Mouse (Mus musculus): ENCODE measurements around the gene Aamp. TPM values are rescaled to one million over a fixed set of nuclear protein-coding genes. Genes with fewer than 3 reads are reported as not detected.
"Not testable (repeated sequence)": the region's sequence is repeated elsewhere in the genome, so short reads cannot be mapped to it uniquely, and the experiment has no call there.

Gene Aamp
- polyA plus RNA-seq, 1 experiment from 2014 or later, result 183 TPM

DNA sequence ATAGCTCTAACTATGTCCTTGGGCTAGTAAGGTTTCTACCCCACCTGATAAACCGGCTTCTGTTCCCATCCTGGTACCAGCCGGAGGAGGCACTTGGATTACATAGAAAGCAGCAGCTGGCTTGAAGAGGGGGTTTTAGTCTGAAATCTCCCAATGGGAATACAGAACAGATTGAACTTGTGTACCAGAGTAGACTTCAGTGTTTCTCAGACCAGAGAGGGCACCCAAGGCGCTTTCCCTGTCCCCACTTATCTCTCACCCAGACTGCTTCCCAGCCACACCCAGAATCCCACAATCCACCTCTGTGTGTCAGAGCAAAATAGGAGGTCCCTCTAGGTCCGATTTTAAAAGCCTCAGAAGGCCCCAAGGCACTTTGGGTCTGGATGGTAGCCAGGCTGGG, 3.8 kb upstream of the Aamp start:
- 79% methylated on average over 4 of the region's 4 CpGs for WGBS
- no peak overlapping the region for H3K4me2 ChIP-seq (replicated peaks)
- ATAC-seq (ENCODE audit: low FRiP score), result no peak
- H3K27me3 ChIP-seq, result no peaks in the 10 kb centered on the region
- H3K4me3 ChIP-seq, result no peak overlapping the region
- no peak overlapping the region for H3K27ac ChIP-seq
- H3K4me1 ChIP-seq, result peaks cover 14% of the 10 kb centered on the region
- H3K36me3 ChIP-seq, result peaks cover 33% of the 10 kb centered on the region
- no peaks in the 10 kb centered on the region for H3K9me3 ChIP-seq (replicated peaks)
- peak overlapping the region; percentile 35; the same call in 1 of the 2 replicates for H3K9ac ChIP-seq

DNA sequence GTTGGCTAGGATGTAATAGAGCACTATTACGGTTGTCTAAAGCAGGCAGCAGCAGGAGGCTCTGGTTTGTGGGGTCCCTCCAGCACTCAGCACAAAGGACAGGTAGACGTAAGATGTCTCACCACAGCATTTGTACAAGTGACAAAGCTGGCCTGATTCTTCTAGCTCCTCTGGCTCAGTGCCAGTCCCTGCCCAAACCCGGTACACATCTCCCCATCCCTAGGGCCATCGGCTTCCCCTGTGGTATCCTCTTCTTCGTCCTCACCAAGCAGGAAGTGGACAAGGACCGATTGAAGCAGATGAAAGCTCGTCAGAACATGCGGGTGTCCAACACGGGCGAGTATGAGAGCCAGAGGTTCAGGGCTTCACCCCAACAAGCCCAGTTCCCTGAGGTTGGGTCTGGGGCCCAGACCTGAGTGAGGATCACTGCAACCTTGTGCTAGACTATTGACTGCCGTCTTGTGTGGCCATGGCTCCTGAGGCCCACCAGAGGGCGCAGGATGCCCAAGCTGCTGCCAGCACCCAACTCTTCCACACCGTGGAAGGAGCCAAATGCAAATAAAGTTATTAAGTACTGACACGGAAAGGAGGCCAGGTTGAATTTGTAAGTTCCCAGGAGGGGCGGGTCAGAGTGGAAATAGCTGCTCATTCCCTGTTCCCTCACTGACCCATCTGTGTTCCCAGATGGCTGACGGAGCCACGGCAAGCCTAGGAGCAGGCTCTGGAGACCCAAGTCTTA, 2.5 kb upstream of the Aamp start:
- peaks cover 20% of the 10 kb centered on the region for H3K4me1 ChIP-seq
- H3K9me3 ChIP-seq (replicated peaks); H3K4me2 ChIP-seq (replicated peaks); H3K9ac ChIP-seq; ATAC-seq (ENCODE audit: low FRiP score); H3K27me3 ChIP-seq; H3K27ac ChIP-seq; H3K4me3 ChIP-seq: not testable (repeated sequence)
- 60% methylated on average over 15 of the region's 17 CpGs for WGBS
- peaks cover 35% of the 10 kb centered on the region for H3K36me3 ChIP-seq

DNA sequence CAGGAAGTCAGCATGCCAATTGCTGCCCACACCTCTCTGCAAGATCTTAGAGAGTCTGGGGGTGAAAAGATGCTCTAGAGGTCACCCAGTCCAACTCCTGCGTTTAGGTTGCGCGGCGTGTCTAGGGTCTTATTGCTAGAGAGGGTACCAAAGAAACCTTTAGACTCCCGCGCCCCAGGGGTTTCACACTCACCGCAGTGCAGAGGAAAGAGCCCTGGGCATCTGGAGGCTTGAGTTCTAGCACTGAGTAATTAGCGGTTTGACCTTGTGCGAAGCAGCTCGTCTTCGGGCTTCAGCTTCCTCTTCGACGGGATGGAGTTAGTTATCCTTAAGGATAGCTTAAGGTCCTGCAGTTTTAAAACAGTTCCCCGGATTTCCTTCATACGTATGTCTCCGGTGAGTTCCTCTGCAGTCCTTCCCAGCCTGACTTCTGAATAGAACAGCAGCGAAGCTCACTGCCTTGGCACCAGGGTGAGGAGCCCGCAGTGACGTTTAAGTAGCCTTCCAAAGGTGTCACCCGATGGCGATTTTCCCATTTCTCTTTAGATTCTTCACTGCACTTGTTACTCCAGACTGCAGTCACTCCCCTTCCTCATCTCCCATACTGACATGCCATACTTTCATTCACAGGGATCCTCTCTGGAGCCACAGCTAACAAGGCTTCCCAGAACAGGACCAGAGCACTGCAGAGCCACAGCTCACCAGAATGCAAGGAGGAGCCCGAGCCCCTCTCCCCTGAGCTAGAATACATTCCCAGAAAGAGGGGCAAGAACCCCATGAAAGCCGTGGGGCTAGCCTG, 873 bp upstream of the Aamp start:
- no peak overlapping the region for H3K27ac ChIP-seq
- H3K36me3 ChIP-seq, result peaks cover 44% of the 10 kb centered on the region
- H3K9ac ChIP-seq, result peak overlapping the region; percentile 72
- no peak for ATAC-seq (ENCODE audit: low FRiP score)
- peaks cover 20% of the 10 kb centered on the region for H3K4me1 ChIP-seq
- peak overlapping the region; percentile 78 for H3K4me2 ChIP-seq (replicated peaks)
- H3K4me3 ChIP-seq, result peak overlapping the region; percentile 78
- 3% methylated on average over 23 of the region's 23 CpGs for WGBS
- H3K9me3 ChIP-seq (replicated peaks), result no peaks in the 10 kb centered on the region
- H3K27me3 ChIP-seq, result no peaks in the 10 kb centered on the region

DNA sequence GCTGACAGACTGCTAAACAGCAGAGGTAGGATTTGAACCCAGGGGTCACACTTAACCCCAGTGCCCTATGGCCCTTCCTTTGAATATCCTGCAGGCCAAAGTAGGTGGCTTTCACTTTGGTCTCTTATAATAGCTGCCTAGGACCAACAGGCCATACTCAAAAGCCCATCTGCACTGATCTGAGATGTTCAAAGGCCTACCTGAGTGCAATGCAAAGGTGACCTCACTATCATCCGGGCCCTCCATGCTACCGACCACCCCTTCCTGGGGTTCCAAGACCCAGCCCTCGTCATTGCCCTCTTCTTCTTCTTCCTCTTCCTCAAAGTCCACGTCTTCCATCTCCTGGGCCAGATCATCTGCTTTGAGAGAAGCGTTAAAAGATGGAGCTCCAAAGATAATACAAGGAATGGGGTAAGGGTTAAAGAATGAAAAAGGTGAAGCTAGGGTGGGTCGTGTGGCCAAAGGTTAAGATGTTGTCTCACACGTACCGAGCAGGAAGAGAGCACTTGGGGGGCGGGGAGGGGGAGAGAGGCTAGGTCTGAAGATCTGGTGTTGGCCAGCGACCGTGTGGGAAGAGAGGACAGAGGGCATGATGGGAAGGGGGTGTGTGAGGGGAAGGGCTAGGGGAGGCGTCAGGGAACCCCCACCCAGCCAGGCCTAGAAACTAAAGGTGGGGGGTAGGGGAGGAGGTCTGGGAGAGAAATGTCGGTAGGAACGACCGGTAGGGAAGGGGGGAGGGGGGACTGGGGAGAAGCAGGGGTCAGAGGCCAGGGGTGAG, 663 bp downstream of the Aamp start:
- peak; percentile 48 for ATAC-seq (ENCODE audit: low FRiP score)
- peaks cover 20% of the 10 kb centered on the region for H3K4me1 ChIP-seq
- WGBS, result 15% methylated on average over 15 of the region's 15 CpGs
- peak overlapping the region; percentile 75 for H3K27ac ChIP-seq
- H3K36me3 ChIP-seq, result peaks cover 44% of the 10 kb centered on the region
- H3K4me2 ChIP-seq (replicated peaks), result peak overlapping the region; percentile 87
- peak overlapping the region; percentile 78 for H3K4me3 ChIP-seq
- H3K9ac ChIP-seq, result peak overlapping the region; percentile 89
- H3K27me3 ChIP-seq, result no peaks in the 10 kb centered on the region
- no peaks in the 10 kb centered on the region for H3K9me3 ChIP-seq (replicated peaks)

DNA sequence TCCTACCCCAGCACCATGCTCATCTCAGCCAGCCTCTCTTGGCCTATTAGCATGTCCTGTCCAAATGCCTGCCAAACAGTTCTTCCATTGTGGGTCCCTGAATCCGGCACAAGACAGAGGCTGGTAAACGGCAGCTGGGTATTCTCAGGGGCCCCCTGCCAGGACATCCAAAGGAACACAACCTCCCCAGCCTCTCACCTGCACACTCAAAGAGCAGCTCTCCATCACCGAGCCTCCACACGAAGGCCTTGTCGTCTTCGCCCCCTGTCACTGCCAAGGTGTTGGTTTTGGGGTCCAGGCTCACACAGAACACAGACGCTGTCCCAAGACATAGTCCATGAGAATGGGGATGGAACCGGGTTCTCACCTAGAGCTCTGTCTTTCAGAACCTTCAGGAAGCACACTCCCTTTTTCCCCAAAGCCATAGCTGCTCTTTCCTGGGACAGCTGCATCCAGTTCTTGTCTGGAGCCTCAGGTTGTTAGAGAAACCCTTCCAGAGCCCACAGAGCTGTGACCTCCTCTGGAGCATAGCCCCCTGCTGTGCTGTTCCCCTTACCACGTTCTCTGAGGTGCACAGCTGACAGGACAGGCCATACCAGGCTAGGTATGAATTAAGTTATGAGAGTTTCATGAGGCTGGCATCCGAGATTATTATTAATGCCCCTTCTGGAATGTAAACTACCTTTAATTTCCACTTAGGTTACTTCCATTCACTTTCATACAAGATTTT, 1.5 kb downstream of the Aamp start:
- Histone ChIP-seq H3K4me1 (peaks cover 20% of the 10 kb centered on the region), H3K36me3 (peaks cover 46% of the 10 kb centered on the region), H3K9ac (no peak overlapping the region), H3K4me3 (0 out of 2 replicates have a peak overlapping the region, but pooled peaks have one; percentile 5), H3K27me3 (no peaks in the 10 kb centered on the region), H3K9me3 (replicated peaks) (no peaks in the 10 kb centered on the region), H3K4me2 (replicated peaks) (peak overlapping the region; percentile 87; the same call in 1 of the 2 replicates), H3K27ac (no peak overlapping the region)
- ATAC-seq (ENCODE audit: low FRiP score), result no peak
- WGBS, result 87% methylated on average over 10 of the region's 10 CpGs

DNA sequence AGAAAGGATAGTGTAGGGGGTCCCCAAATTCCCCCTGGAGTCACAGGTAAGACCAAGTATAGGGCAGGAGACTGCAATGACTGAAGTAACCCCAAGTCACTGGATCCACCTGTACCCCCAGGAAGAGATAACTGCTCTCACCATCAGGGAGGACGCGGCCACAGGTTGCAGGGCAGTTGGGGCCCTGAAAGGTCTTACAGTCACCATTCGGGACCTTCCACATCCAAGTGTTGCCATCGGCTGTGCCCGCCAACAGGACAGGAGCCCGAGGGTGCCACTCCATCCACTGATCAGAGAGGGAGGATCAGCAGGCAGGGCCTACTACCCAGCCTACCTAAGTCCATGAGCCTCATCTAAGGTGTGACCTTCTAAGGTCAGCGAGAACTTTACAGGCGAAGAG, 2.7 kb downstream of the Aamp start:
- WGBS, result 97% methylated on average over 8 of the region's 8 CpGs

DNA sequence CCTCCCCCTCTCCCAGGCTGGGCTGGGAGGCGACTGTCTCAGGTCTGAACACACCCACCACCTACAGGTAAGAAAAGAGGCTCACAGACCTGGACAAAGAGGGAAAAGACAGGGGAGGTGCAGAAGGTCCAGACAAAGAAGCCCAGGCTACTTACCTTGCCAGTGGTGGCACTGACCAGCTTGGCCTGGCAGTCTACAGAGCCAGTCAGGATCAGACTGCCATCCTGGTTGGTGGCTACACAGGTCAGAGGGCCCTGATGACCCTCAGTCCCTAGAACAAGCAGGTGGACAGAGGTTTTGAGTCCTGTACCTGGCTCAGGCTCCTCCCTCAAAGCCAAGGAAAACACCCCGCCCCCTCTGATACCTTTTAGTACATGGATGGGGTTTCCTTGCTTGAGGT, 3.2 kb downstream of the Aamp start:
- WGBS, result 96% methylated on average over 2 of the region's 2 CpGs
- Histone ChIP-seq H3K36me3 (peaks cover 46% of the 10 kb centered on the region), H3K4me2 (replicated peaks) (no peak overlapping the region), H3K27me3 (no peaks in the 10 kb centered on the region), H3K9ac (no peak overlapping the region), H3K4me1 (peaks cover 24% of the 10 kb centered on the region), H3K4me3 (no peak overlapping the region), H3K27ac (no peak overlapping the region), H3K9me3 (replicated peaks) (no peaks in the 10 kb centered on the region)
- no peak for ATAC-seq (ENCODE audit: low FRiP score)

More for the DNA sequence above, 2.7 kb downstream of the Aamp start:
- Histone ChIP-seq H3K4me3 (no peak overlapping the region), H3K27ac (no peak overlapping the region), H3K36me3 (peaks cover 46% of the 10 kb centered on the region), H3K9me3 (replicated peaks) (no peaks in the 10 kb centered on the region), H3K4me1 (peaks cover 24% of the 10 kb centered on the region), H3K27me3 (no peaks in the 10 kb centered on the region), H3K9ac (no peak overlapping the region), H3K4me2 (replicated peaks) (no peak overlapping the region)
- no peak for ATAC-seq (ENCODE audit: low FRiP score)

DNA sequence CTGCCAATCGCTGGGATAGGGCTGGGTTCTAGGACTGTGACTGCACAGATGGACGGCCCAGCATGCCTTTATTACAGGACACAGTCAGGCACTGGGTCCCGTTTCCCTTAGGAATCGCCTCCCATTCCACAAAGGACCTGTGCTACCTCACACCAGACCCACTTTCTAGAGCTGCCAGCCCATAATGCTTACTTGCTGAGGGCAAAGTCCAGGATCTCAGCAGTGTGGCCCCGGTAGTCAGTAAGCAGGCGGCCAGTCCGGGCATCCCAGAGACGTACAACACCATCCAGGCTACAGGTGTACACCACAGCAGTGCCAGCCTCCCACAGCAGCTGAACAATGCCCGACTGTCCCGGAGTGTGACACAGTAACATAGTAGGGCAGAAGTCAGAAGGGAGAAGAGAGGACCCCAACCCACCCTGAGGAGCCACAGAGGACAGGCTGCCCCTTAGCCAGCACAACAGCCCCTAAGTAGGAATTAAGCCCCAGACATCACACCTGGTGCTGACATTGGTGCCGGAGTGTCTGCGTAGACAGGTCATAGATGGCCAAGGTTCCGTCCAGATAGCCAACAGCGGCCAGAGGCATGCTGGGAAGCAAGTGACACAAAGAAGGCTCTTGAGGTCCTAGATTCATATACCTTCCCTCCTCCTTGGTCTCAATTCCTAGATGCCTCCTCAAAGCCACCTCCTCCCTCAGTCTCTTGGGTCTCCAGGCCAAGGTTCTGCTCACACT, 3.8 kb downstream of the Aamp start:
- peaks cover 46% of the 10 kb centered on the region for H3K36me3 ChIP-seq
- H3K4me3 ChIP-seq, result no peak overlapping the region
- H3K27ac ChIP-seq, result no peak overlapping the region
- H3K9me3 ChIP-seq (replicated peaks), result no peaks in the 10 kb centered on the region
- no peak overlapping the region for H3K9ac ChIP-seq
- H3K27me3 ChIP-seq, result no peaks in the 10 kb centered on the region
- WGBS, result 93% methylated on average over 14 of the region's 14 CpGs
- no peak for ATAC-seq (ENCODE audit: low FRiP score)
- no peak overlapping the region for H3K4me2 ChIP-seq (replicated peaks)
- peaks cover 20% of the 10 kb centered on the region for H3K4me1 ChIP-seq

DNA sequence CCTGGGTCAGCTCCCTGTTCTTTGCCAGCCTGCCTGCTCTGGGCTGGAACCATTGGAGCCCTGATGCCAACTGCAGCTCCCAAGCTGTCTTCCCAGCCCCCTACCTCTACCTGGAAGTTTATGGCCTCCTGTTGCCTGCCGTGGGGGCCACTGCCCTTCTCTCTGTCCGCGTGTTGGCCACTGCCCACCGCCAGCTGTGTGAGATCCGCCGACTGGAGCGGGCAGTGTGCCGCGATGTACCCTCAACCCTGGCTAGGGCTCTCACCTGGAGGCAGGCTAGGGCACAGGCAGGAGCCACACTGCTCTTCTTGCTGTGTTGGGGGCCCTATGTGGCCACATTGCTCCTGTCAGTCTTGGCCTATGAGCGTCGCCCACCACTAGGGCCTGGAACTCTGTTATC, 5.5 kb downstream of the Aamp start:
- Histone ChIP-seq H3K4me3 (no peak overlapping the region), H3K27ac (no peak overlapping the region), H3K36me3 (peaks cover 46% of the 10 kb centered on the region), H3K9ac (no peak overlapping the region), H3K9me3 (replicated peaks) (no peaks in the 10 kb centered on the region), H3K27me3 (no peaks in the 10 kb centered on the region), H3K4me1 (peaks cover 15% of the 10 kb centered on the region), H3K4me2 (replicated peaks) (no peak overlapping the region)
- WGBS, result 89% methylated on average over 11 of the region's 11 CpGs
- ATAC-seq (ENCODE audit: low FRiP score), result no peak

DNA sequence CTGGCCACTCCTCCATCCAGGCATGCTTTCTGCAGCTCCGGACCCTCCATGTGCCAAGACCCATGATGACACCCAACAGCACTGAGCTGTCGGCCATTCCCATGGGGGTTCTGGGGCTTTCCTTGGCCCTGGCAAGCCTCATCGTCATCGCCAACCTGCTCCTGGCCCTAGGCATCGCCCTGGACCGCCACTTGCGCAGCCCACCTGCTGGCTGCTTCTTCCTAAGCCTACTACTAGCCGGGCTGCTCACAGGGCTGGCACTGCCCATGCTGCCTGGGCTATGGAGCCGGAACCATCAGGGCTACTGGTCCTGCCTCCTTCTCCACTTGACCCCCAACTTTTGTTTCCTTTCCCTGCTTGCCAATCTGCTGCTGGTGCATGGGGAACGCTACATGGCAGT, 6.0 kb downstream of the Aamp start, which contains the start of gene Gpbar1:
Gene Gpbar1 (plus strand): TSS at position 13 of the 400 bp plus-strand sequence.
- Histone ChIP-seq H3K4me1 (peaks cover 11% of the 10 kb centered on the region), H3K4me3 (no peak within 1 kb of the TSS), H3K9me3 (replicated peaks) (no peaks in the 10 kb centered on the region), H3K36me3 (peaks cover 46% of the 10 kb centered on the region), H3K27me3 (no peaks in the 10 kb centered on the region), H3K9ac (no peak within 1 kb of the TSS), H3K27ac (no peak within 1 kb of the TSS), H3K4me2 (replicated peaks) (no peak within 1 kb of the TSS)
- ATAC-seq (ENCODE audit: low FRiP score), result no peak
- WGBS, result 90% methylated on average over 10 of the region's 10 CpGs

DNA sequence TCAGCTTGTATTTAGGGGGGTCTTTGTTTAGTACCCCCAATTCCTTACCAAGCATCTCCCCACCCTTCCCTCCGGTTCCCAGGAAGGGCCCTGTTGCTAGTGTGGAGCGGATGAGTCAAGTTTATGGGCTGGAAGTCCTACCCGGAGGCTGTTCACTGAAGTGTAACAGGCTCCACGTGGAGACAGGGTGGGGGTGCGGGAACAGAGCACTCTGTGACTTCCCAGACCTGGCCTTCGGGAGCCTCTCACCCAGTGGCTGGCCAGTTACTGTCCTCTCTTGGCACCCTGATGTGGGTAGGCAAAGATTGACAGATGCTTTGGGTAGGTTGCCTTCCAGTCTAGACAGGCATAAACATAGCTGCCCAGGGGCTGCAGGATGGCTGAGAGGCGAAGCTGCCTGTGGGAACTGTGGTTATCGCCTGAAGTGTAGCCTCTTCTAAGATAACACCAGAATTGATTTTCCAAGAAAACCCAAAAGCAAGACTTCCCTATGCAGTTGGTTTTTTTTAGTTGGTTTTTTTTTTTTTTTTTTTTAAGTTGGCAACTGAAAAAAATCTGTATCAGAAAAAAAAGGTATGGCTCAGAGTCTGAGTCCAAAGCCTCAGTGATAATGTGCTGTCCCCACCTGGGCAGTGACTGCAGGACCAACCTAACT, 6.5 kb downstream of the Aamp start:
- H3K36me3 ChIP-seq, result peaks cover 46% of the 10 kb centered on the region
- no peak overlapping the region for H3K9ac ChIP-seq
- no peak overlapping the region for H3K27ac ChIP-seq
- ATAC-seq (ENCODE audit: low FRiP score), result no peak
- peaks cover 6% of the 10 kb centered on the region; the same call in 1 of the 2 replicates for H3K4me1 ChIP-seq
- no peak overlapping the region for H3K4me2 ChIP-seq (replicated peaks)
- WGBS, result 60% methylated on average over 8 of the region's 8 CpGs
- H3K27me3 ChIP-seq, result no peaks in the 10 kb centered on the region
- no peak overlapping the region for H3K4me3 ChIP-seq
- H3K9me3 ChIP-seq (replicated peaks), result no peaks in the 10 kb centered on the region
